Mouse (Mus musculus): ENCODE data around the gene Vps8. TPM values are rescaled to one million over a fixed set of nuclear protein-coding genes. Genes with fewer than 3 reads are reported as not detected.

Gene Vps8
- total and polyA plus RNA-seq, 3 experiments, result 13.6 to 17.6 (median 15.9) TPM

DNA sequence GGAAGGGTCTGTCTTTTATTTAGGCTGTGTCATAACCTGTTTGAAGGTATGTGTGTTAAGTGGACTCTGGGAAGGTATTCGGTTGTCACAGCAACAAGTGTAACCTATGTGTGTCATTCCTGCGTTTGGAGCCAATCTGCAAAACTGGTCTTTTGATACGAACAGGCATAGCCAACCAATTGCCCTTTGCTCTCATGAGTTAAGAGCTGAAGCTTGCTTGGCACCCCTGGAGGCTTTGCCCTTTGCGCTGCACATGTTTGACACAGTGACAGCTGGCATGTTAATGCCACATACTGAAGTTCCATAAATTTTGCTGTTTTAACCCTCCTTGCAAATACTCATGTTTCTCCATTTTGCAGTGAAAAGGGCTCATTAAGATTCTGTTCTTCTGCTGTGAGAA is 126.8 kb downstream of the Vps8 start:
- no peak overlapping the region for H3K9ac ChIP-seq (ENCODE audit: insufficient read depth, low read depth)
- no peaks in the 10 kb centered on the region for H3K9me3 ChIP-seq (replicated peaks; ENCODE audit: low read length)
- H3K79me2 ChIP-seq (replicated peaks; ENCODE audit: control insufficient read depth, extremely low read depth, insufficient read depth, poor library complexity, severe bottlenecking), result no peaks in the 10 kb centered on the region
- H3K4me1 ChIP-seq (ENCODE audit: control insufficient read depth in 1 of 2, insufficient read depth in 2 of 2), result no peaks in the 10 kb centered on the region
- in situ Hi-C loops (cut with MboI; ENCODE audit: low pct_ligation_motif_present, low pct_unique_long_range_greater_than_20kb, low sequenced_read_pairs), result no loop called here
- H3K27me3 ChIP-seq (replicated peaks), result no peaks in the 10 kb centered on the region
- no peak overlapping the region for H3K4me3 ChIP-seq (replicated peaks in 1 of 3; ENCODE audit: low read depth in 2 of 3, low read length in 2 of 3, poor library complexity in 1 of 3)
- DNase-seq (ENCODE audit: extremely low read depth), result no peak
- no peak overlapping the region for H3K4me2 ChIP-seq (ENCODE audit: insufficient read depth, low read depth, poor library complexity, severe bottlenecking)
- TF ChIP-seq TBP (conservative IDR thresholded peaks at IDR 0.05; ENCODE audit: low read depth, low read length), result no peak
- TF ChIP-seq CHD1 (IDR thresholded peaks at IDR 0.05; ENCODE audit: low read depth, low read length), result no peak
- TF ChIP-seq E2F4 (IDR thresholded peaks at IDR 0.05; ENCODE audit: insufficient replicate concordance, low read depth, low read length), result no peak
- no peak for TF ChIP-seq ZNF384 (IDR thresholded peaks at IDR 0.05; ENCODE audit: low read depth, low read length)
- no peak for TF ChIP-seq RCOR1 (conservative IDR thresholded peaks at IDR 0.05; ENCODE audit: low read depth, low read length)
- TF ChIP-seq MYC (IDR thresholded peaks at IDR 0.05; ENCODE audit: low read depth, low read length), result no peak
- TF ChIP-seq UBTF (IDR thresholded peaks at IDR 0.05; ENCODE audit: low read depth, low read length), result no peak
- no peak for TF ChIP-seq POLR2AphosphoS2 (IDR thresholded peaks at IDR 0.05; ENCODE audit: low read depth, low read length)
- TF ChIP-seq NRF1 (IDR thresholded peaks at IDR 0.05; ENCODE audit: low read depth, low read length), result no peak
- TF ChIP-seq EP300 (IDR thresholded peaks at IDR 0.05; ENCODE audit: low read length), result no peak
- TF ChIP-seq RAD21 (IDR thresholded peaks at IDR 0.05; ENCODE audit: low read depth, low read length), result no peak
- no peak for TF ChIP-seq JUND (conservative IDR thresholded peaks at IDR 0.05; ENCODE audit: low read depth, low read length)
- dilution Hi-C loops (cut with MboI; ENCODE audit: extremely low pct_ligation_motif_present, extremely low pct_unique_long_range_greater_than_20kb, low sequenced_read_pairs), result no loop called here
- H3K36me3 ChIP-seq (replicated peaks in 1 of 2; ENCODE audit: control insufficient read depth in 1 of 2, insufficient read depth in 1 of 2, low read length in 1 of 2), result peaks cover 3 to 29% of the 10 kb centered on the region in 2 experiments
- no peak overlapping the region for H3K27ac ChIP-seq (ENCODE audit: insufficient read depth, low read depth)

DNA sequence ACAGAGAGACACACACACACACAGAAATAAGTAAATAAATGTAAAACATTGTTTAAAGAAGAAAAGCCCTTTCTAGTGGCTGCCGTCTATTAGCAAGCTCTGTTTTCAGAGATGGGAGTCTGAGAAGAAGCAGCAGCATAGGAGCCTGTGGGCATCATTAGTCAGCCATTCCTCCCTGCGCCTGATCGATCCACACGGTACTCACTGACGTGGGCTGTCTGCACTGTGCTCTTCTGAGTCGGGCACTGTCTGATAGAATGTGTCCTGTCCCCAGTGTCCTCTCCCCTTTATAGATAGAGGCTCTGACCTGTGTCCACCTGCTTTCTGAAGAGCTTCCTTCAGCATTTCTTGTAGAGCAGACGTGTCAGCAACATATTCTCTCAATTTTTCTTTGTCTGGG is 127.5 kb downstream of the Vps8 start:
- Histone ChIP-seq H3K27me3 (replicated peaks) (no peaks in the 10 kb centered on the region), H3K9me3 (replicated peaks; ENCODE audit: low read length) (no peaks in the 10 kb centered on the region), H3K4me1 (ENCODE audit: control insufficient read depth in 1 of 2, insufficient read depth in 2 of 2) (no peaks in the 10 kb centered on the region), H3K27ac (ENCODE audit: insufficient read depth, low read depth) (no peak overlapping the region), H3K4me3 (replicated peaks in 1 of 3; ENCODE audit: low read depth in 2 of 3, low read length in 2 of 3, poor library complexity in 1 of 3) (no peak overlapping the region), H3K4me2 (ENCODE audit: insufficient read depth, low read depth, poor library complexity, severe bottlenecking) (no peak overlapping the region), H3K36me3 (replicated peaks in 1 of 2; ENCODE audit: control insufficient read depth in 1 of 2, insufficient read depth in 1 of 2, low read length in 1 of 2) (peaks cover 3 to 25% of the 10 kb centered on the region in 2 experiments), H3K9ac (ENCODE audit: insufficient read depth, low read depth) (no peak overlapping the region), H3K79me2 (replicated peaks; ENCODE audit: control insufficient read depth, extremely low read depth, insufficient read depth, poor library complexity, severe bottlenecking) (no peaks in the 10 kb centered on the region)
- in situ Hi-C loops (cut with MboI; ENCODE audit: low pct_ligation_motif_present, low pct_unique_long_range_greater_than_20kb, low sequenced_read_pairs) (no loop called here), dilution Hi-C loops (cut with MboI; ENCODE audit: extremely low pct_ligation_motif_present, extremely low pct_unique_long_range_greater_than_20kb, low sequenced_read_pairs) (no loop called here)
- no peak for DNase-seq (ENCODE audit: extremely low read depth)
- TF ChIP-seq HCFC1 (IDR thresholded peaks at IDR 0.05; ENCODE audit: low read depth, low read length), result no peak
- no peak for TF ChIP-seq SMC3 (IDR thresholded peaks at IDR 0.05; ENCODE audit: low read depth, low read length)
- TF ChIP-seq ZMIZ1 (IDR thresholded peaks at IDR 0.05; ENCODE audit: low read depth, low read length), result no peak
- no peak for TF ChIP-seq USF2 (conservative IDR thresholded peaks at IDR 0.05; ENCODE audit: low read depth, low read length)
- TF ChIP-seq MAFK (IDR thresholded peaks at IDR 0.05; ENCODE audit: insufficient replicate concordance, low read length), result no peak
- no peak for TF ChIP-seq ZC3H11A (IDR thresholded peaks at IDR 0.05; ENCODE audit: low read depth, low read length)

Measured in CH12.LX (cell line).